Mouse (Mus musculus) embryonic facial prominence, embryonic 15.5 days (tissue): Measurements from ENCODE around the gene Drap1. TPM values are rescaled to one million over a fixed set of nuclear protein-coding genes. Genes with fewer than 3 reads are reported as not detected.

ENCODE experiments used
- ATAC-seq: fragments of 200-750 bp; cut with Nextera tagmentation; 2 replicates; pipeline ENCODE4 v1.8.0; 2017; ENCODE audit warnings: low read depth, moderate TSS enrichment; ENCODE audit not compliant: insufficient number of reproducible peaks, low FRiP score, low TSS enrichment
- H3K27ac ChIP-seq: fragments of 300-500 bp; sonication (generic); replicated peaks from 2 replicates; pipeline ENCODE4 v1.5.1; 2015; ENCODE audit warnings: mild to moderate bottlenecking, inconsistent platforms
- H3K27me3 ChIP-seq: fragments of 300-500 bp; sonication (generic); 2 replicates; pipeline ENCODE4 v1.6.1; 2015; ENCODE audit warnings: inconsistent platforms
- H3K36me3 ChIP-seq: fragments of 300-500 bp; sonication (generic); 2 replicates; pipeline ENCODE4 v1.6.1; 2015; ENCODE audit warnings: mild to moderate bottlenecking, inconsistent platforms
- H3K4me1 ChIP-seq: fragments of 300-500 bp; sonication (generic); 2 replicates; pipeline ENCODE4 v1.6.1; 2015; ENCODE audit warnings: inconsistent platforms
- H3K4me2 ChIP-seq: fragments of 300-500 bp; sonication (generic); replicated peaks from 2 replicates; pipeline ENCODE4 v1.6.1; 2015; ENCODE audit warnings: mild to moderate bottlenecking, inconsistent platforms
- H3K4me3 ChIP-seq: fragments of 300-500 bp; sonication (generic); replicated peaks from 2 replicates; pipeline ENCODE4 v1.5.1; 2015; ENCODE audit warnings: mild to moderate bottlenecking, inconsistent platforms
- H3K9ac ChIP-seq: fragments of 300-500 bp; sonication (generic); 2 replicates; pipeline ENCODE4 v1.6.1; 2015; ENCODE audit warnings: inconsistent platforms
- H3K9me3 ChIP-seq: fragments of 300-500 bp; sonication (generic); replicated peaks from 2 replicates; pipeline ENCODE4 v1.6.1; 2016; ENCODE audit warnings: inconsistent platforms
- WGBS: fragments of 180-500 bp; shearing (Covaris S2); methylation state at CpG from one replicate; pipeline ENCODE4 v1.1.7; 2015; 5-methylcytosine and 5-hydroxymethylcytosine counted together
- polyA plus RNA-seq: library from polyadenylated mRNA; unstranded; fragments of >200 nt; fragmentation: Nextera tagmentation; extraction: Ambion mirVana; gene quantifications from 2 replicates; pipeline ENCODE4 v1.2.1, GENCODE M21; 2015

Drap1 gene
- polyA plus RNA-seq = 267 and 280 TPM in 2 replicates

- H3K27ac ChIP-seq = peak within 1 kb of the TSS; percentile 94
- peaks cover 43% of the 10 kb centered on the region for H3K36me3 ChIP-seq
- H3K9ac ChIP-seq = peak within 1 kb of the TSS; percentile 89
- peak within 1 kb of the TSS; percentile 87 for H3K4me3 ChIP-seq
- H3K4me2 ChIP-seq = peak within 1 kb of the TSS; percentile 75
- under 1% methylated on average over 80 of the region's 87 CpGs for WGBS
- no peaks in the 10 kb centered on the region for H3K9me3 ChIP-seq
- ATAC-seq = peak; percentile 94
- H3K4me1 ChIP-seq = peaks cover 41% of the 10 kb centered on the region
- H3K27me3 ChIP-seq = no peaks in the 10 kb centered on the region
These were observed at the start of gene Drap1, which contains the start of gene AI837181 for GRCm38 (mm10) chr19:5424782-5425741. Gene Drap1, minus strand, starts transcription at chr19:5424979. Gene AI837181, plus strand, starts transcription at chr19:5425144.

DNA sequence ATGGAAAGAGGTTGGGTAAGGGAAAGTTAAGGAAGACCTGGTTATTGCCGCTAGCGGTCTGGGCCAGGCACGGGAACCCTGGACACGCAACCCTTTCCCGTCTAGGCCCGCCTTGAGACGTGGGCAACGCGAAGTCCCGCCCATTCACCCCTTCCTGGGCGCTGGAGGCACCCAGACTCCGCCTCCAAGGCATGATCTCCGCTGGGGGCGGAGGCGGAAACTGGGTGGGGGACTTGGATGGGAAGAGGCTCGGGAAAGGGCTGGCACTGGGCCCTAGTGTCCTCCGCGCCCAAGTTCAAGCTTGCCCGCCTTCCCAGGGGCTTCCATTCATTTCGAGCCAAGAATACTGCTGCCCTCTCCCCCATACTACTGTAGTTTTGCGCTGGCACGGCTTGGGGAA lies 48.9 kb upstream of the Drap1 start, which contains the start of gene Efemp2:
Gene Efemp2, plus strand, starts transcription at position 235 of the 400 bp plus-strand sequence.
- Histone ChIP-seq H3K36me3 (peaks cover 22% of the 10 kb centered on the region), H3K27me3 (no peaks in the 10 kb centered on the region), H3K4me3 (peak within 1 kb of the TSS; percentile 65), H3K9me3 (no peaks in the 10 kb centered on the region), H3K9ac (peak within 1 kb of the TSS; percentile 74), H3K4me2 (peak within 1 kb of the TSS; percentile 82), H3K4me1 (peaks cover 39% of the 10 kb centered on the region), H3K27ac (peak within 1 kb of the TSS; percentile 93)
- WGBS = under 1% methylated on average over 22 of the region's 22 CpGs
- ATAC-seq = peak; percentile 70

- no peak for ATAC-seq
- WGBS = 76% methylated on average over 3 of the region's 3 CpGs
- peak overlapping the region; percentile 93; the same call in 1 of the 2 replicates for H3K27ac ChIP-seq
- H3K36me3 ChIP-seq = peaks cover 16% of the 10 kb centered on the region
- H3K4me2 ChIP-seq = no peak overlapping the region
- H3K9me3 ChIP-seq = no peaks in the 10 kb centered on the region
- H3K27me3 ChIP-seq = no peaks in the 10 kb centered on the region
- H3K4me3 ChIP-seq = no peak overlapping the region
- peaks cover 42% of the 10 kb centered on the region for H3K4me1 ChIP-seq
- no peak overlapping the region for H3K9ac ChIP-seq
These were observed 48.1 kb upstream of the Drap1 start for GRCm38 (mm10) chr19:5472857-5473256.

DNA sequence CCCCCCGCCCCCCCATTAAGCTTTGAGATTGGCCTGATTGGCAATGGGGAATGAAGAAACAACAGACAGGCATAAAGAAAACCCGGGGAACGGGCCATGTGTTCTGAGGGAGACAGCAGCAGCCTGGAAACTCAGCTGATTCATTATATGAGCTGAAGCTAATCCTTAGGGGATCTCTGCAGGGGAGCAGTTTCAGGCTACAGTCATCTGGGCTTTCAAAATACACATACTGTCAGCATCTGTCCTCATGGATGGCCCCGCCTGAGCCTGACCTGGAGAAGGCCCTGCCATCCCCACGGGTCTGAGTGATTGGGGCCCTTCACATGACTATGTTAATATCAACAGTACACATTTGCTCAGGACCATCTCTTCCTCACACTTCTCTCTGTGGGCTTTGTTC lies 47.1 kb upstream of the Drap1 start:
- Histone ChIP-seq H3K4me2 (no peak overlapping the region), H3K36me3 (peaks cover 16% of the 10 kb centered on the region), H3K27ac (peak overlapping the region; percentile 65; the same call in 1 of the 2 replicates), H3K9me3 (no peaks in the 10 kb centered on the region), H3K4me1 (peaks cover 35% of the 10 kb centered on the region), H3K9ac (no peak overlapping the region), H3K4me3 (no peak overlapping the region), H3K27me3 (no peaks in the 10 kb centered on the region)
- WGBS = 31% methylated on average over 5 of the region's 5 CpGs
- no peak for ATAC-seq

DNA sequence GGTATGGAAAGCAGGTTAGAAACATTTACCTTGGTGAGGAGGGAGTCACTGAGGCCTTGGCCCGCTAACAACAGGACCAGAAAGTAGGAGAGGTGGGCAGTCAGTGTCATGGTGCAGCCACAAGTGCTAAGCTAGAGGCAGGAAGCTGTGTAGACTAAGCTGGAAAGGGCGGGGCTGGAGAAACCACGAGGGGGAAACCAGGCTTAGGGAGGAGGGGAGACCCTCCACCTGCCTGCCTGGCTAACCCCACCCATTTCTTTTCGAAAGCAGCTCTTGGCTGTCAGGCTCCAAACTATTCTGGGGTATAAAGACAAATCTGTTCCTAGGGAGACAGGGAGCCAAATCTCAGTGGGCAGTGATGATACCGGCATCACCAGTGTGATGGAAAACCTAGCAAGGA lies 43.6 kb upstream of the Drap1 start, which contains the start of gene Ctsw:
Gene Ctsw, minus strand, starts transcription at position 134 of the 400 bp plus-strand sequence.
- Histone ChIP-seq H3K9me3 (no peaks in the 10 kb centered on the region), H3K4me1 (peaks cover 18% of the 10 kb centered on the region), H3K27ac (no peak within 1 kb of the TSS), H3K4me2 (no peak within 1 kb of the TSS), H3K36me3 (peaks cover 39% of the 10 kb centered on the region), H3K27me3 (no peaks in the 10 kb centered on the region), H3K4me3 (no peak within 1 kb of the TSS), H3K9ac (no peak within 1 kb of the TSS)
- ATAC-seq = no peak
- WGBS = 50% methylated on average over 5 of the region's 5 CpGs

GRCm38 (mm10) chr19:5466916-5467500 lies 42.2 kb upstream of the Drap1 start:
- no peak overlapping the region for H3K4me3 ChIP-seq
- peaks cover 51% of the 10 kb centered on the region for H3K36me3 ChIP-seq
- 93% methylated on average over 6 of the region's 6 CpGs for WGBS
- no peaks in the 10 kb centered on the region for H3K9me3 ChIP-seq
- H3K27ac ChIP-seq = no peak overlapping the region
- peaks cover 14% of the 10 kb centered on the region for H3K4me1 ChIP-seq
- no peaks in the 10 kb centered on the region for H3K27me3 ChIP-seq
- no peak for ATAC-seq
- no peak overlapping the region for H3K4me2 ChIP-seq
- H3K9ac ChIP-seq = no peak overlapping the region

DNA sequence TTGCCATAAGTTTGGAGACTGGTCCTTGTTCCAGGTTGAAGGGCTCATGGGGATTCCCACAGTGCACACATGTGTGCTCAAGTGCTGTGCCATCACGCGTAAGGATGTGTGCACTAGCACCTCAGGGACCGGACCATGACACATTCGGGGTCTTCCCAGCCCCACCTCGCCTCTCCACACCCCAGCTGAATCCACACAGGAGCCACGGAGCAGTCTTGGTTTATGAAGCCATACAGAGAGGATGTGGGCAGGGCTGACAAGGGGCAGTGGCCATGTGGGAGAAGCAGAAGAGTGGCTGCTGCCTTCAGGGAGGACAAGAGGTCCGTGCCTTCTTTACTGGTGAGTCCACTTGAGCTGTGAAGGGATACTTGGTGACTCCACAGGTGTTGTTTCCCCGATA lies 40.3 kb upstream of the Drap1 start:
- H3K4me2 ChIP-seq = no peak overlapping the region
- peaks cover 56% of the 10 kb centered on the region for H3K36me3 ChIP-seq
- H3K9me3 ChIP-seq = no peaks in the 10 kb centered on the region
- H3K27ac ChIP-seq = no peak overlapping the region
- ATAC-seq = no peak
- H3K27me3 ChIP-seq = no peaks in the 10 kb centered on the region
- no peak overlapping the region for H3K9ac ChIP-seq
- WGBS = 95% methylated on average over 8 of the region's 8 CpGs
- no peak overlapping the region for H3K4me3 ChIP-seq
- H3K4me1 ChIP-seq = peaks cover 28% of the 10 kb centered on the region

DNA sequence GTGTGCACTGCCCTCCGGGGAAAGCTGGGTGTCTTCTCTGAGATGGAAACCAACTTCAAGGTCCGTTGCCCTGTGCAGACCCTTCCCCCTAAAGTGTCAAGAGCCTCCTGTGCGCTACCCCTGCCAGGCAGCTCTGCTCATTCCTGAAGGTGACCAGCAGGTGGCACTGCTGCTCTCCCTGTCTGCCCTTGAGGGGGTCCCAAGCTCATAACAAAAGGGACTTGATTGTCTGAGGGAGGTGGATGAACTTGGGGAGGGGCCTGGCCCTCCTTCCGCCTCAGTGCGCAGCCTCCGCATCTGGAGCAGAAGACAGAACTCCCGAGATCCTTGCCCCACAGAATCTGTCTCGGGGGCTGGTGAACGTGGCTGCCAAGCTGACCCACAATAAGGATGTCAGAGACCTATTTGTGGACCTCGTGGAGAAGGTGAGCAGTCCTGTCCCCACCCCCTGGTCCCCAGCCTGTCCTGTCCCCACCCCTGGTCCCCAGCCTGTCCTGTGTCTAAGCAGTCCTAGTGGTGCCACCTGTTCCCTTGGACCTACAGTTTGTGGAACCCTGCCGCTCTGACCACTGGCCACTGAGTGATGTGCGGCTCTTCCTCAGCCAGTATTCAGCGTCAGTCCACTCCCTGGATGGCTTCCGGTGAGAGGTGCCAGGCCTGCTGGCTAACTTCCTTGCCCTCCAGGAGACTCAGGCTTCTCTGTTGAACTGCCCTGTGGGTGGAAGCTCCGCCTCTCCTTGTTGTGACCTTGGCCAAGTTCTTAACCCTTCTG lies 39.2 kb upstream of the Drap1 start:
- Histone ChIP-seq H3K27me3 (peaks cover 2% of the 10 kb centered on the region; the same call in 1 of the 2 replicates), H3K36me3 (peaks cover 56% of the 10 kb centered on the region), H3K9ac (peak overlapping the region; percentile 15; the same call in 1 of the 2 replicates), H3K9me3 (no peaks in the 10 kb centered on the region), H3K4me1 (peaks cover 32% of the 10 kb centered on the region), H3K4me3 (peak overlapping the region; percentile 31), H3K4me2 (peak overlapping the region; percentile 46), H3K27ac (peak overlapping the region; percentile 40)
- WGBS = 35% methylated on average over 15 of the region's 15 CpGs
- peak; percentile 29; the same call in 1 of the 2 replicates for ATAC-seq

GRCm38 (mm10) chr19:5463212-5463611 lies 38.4 kb upstream of the Drap1 start:
- no peak for ATAC-seq
- Histone ChIP-seq H3K9me3 (no peaks in the 10 kb centered on the region), H3K27me3 (peaks cover 4% of the 10 kb centered on the region; the same call in 1 of the 2 replicates), H3K27ac (no peak overlapping the region), H3K4me3 (no peak overlapping the region), H3K9ac (no peak overlapping the region), H3K4me1 (peaks cover 31% of the 10 kb centered on the region), H3K4me2 (no peak overlapping the region), H3K36me3 (peaks cover 56% of the 10 kb centered on the region)
- WGBS = 87% methylated on average over 9 of the region's 9 CpGs

- Histone ChIP-seq H3K4me3 (peak overlapping the region; percentile 89), H3K9ac (0 out of 2 replicates have a peak overlapping the region, but pooled peaks have one; percentile 66), H3K9me3 (no peaks in the 10 kb centered on the region), H3K27ac (no peak overlapping the region), H3K4me1 (peaks cover 45% of the 10 kb centered on the region), H3K4me2 (peak overlapping the region; percentile 86), H3K36me3 (peaks cover 40% of the 10 kb centered on the region), H3K27me3 (peaks cover 4% of the 10 kb centered on the region; the same call in 1 of the 2 replicates)
- WGBS = 84% methylated on average over 6 of the region's 6 CpGs
- ATAC-seq = no peak
These were observed 36.6 kb upstream of the Drap1 start for GRCm38 (mm10) chr19:5461411-5461810.
